Mouse (Mus musculus) layer of hippocampus, adult 11-12 months (tissue): ENCODE results near the gene Gm32687.
"Not testable (repeated sequence)": the region's sequence is repeated elsewhere in the genome, so short reads cannot be mapped to it uniquely, and the experiment has no call there.

ENCODE experiments used
- DNase-seq: peaks from one replicate; pipeline ENCODE4 v3.0.0; 2022; ENCODE audit warnings: low spot score

Gene Gm32687

GRCm38 (mm10) chr10:81863409-81864407 is at the start of gene Gm32687:
Gm32687 (plus strand) TSS chr10:81863934.
- DNase-seq, result peak; percentile 1

- not testable (repeated sequence) for DNase-seq
Measured at GRCm38 (mm10) chr10:81846219-81846618, 17.5 kb upstream of the Gm32687 start.

GRCm38 (mm10) chr10:81929842-81930743 is 66.4 kb downstream of the Gm32687 start, which contains the start of gene Zfp781:
Zfp781 (minus strand) TSS chr10:81930480.
- DNase-seq, result not testable (repeated sequence)
